Mouse (Mus musculus) embryonic facial prominence, embryonic 12.5 days (tissue): ENCODE data around the gene Obsl1. TPM values are rescaled to one million over a fixed set of nuclear protein-coding genes. Genes with fewer than 3 reads are reported as not detected.
A peak's percentile ranks its signal among the peaks of the same experiment; 100 is the strongest.

ENCODE experiments used
- ATAC-seq: fragments of 200-750 bp; cut with Nextera tagmentation; 2 replicates; pipeline ENCODE4 v1.8.0; 2017; ENCODE audit not compliant: insufficient number of reproducible peaks, insufficient read depth, low FRiP score, low TSS enrichment
- H3K27ac ChIP-seq: fragments of 300-500 bp; sonication (generic); 2 replicates; pipeline ENCODE4 v1.5.1; 2016; ENCODE audit warnings: mild to moderate bottlenecking
- H3K27me3 ChIP-seq: fragments of 300-500 bp; sonication (generic); 2 replicates; pipeline ENCODE4 v1.6.1; 2016; ENCODE audit warnings: mild to moderate bottlenecking, moderate library complexity
- H3K36me3 ChIP-seq: fragments of 300-500 bp; sonication (generic); 2 replicates; pipeline ENCODE4 v1.6.1; 2016; ENCODE audit warnings: mild to moderate bottlenecking
- H3K4me1 ChIP-seq: fragments of 300-500 bp; sonication (generic); 2 replicates; pipeline ENCODE4 v1.6.1; 2016
- H3K4me2 ChIP-seq: fragments of 300-500 bp; sonication (generic); replicated peaks from 2 replicates; pipeline ENCODE4 v1.6.1; 2016; ENCODE audit warnings: mild to moderate bottlenecking, moderate library complexity
- H3K4me3 ChIP-seq: fragments of 300-500 bp; sonication (generic); 2 replicates; pipeline ENCODE4 v1.5.1; 2016; ENCODE audit warnings: mild to moderate bottlenecking
- H3K9ac ChIP-seq: fragments of 300-500 bp; sonication (generic); 2 replicates; pipeline ENCODE4 v1.6.1; 2016; ENCODE audit warnings: mild to moderate bottlenecking, moderate library complexity
- H3K9me3 ChIP-seq: fragments of 300-500 bp; sonication (generic); 2 replicates; pipeline ENCODE4 v1.6.1; 2016; ENCODE audit warnings: mild to moderate bottlenecking, moderate library complexity
- WGBS: fragments of 180-500 bp; shearing (Covaris S2); methylation state at CpG from one replicate; pipeline ENCODE4 v1.1.7; 2016; 5-methylcytosine and 5-hydroxymethylcytosine counted together
- polyA plus RNA-seq: library from polyadenylated mRNA; unstranded; fragments of >200 nt; fragmentation: Nextera tagmentation; extraction: Ambion mirVana; gene quantifications from 2 replicates; pipeline ENCODE4 v1.2.1, GENCODE M21; 2016

Gene Obsl1
- polyA plus RNA-seq, 1 experiment from 2014 or later: 101 TPM

GRCm38 (mm10) chr1:75501905-75502304 lies 4.3 kb downstream of the Obsl1 start:
- Histone ChIP-seq H3K36me3 (peaks cover 66% of the 10 kb centered on the region), H3K4me3 (no peak overlapping the region), H3K9me3 (no peaks in the 10 kb centered on the region), H3K4me2 (no peak overlapping the region), H3K27me3 (no peaks in the 10 kb centered on the region), H3K4me1 (peaks cover 21% of the 10 kb centered on the region), H3K27ac (no peak overlapping the region), H3K9ac (no peak overlapping the region)
- ATAC-seq: no peak
- 94% methylated on average over 9 of the region's 9 CpGs for WGBS

DNA sequence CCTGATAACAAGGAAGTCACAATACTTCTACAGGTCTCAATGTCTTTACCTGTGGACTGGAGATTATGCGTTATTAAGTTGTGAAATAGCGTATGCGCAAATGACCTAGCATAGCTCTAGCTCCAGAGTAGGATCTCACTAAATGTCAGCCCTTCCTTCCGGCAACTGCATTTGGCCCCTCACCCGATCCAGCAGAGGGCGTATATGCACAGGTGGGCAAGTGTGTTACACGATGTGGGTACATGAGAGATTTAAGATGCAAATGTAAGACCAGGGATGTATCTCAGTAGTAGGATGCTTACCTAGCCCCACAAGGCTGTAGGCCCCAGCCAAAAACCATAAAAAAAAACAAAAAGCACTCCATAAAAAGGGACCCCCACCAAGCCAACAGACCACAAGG lies 6.8 kb downstream of the Obsl1 start:
- Histone ChIP-seq H3K27ac (no peak overlapping the region), H3K4me2 (no peak overlapping the region), H3K9ac (no peak overlapping the region), H3K27me3 (no peaks in the 10 kb centered on the region), H3K9me3 (no peaks in the 10 kb centered on the region), H3K4me1 (peaks cover 9% of the 10 kb centered on the region), H3K36me3 (peaks cover 78% of the 10 kb centered on the region), H3K4me3 (no peak overlapping the region)
- WGBS: 82% methylated on average over 7 of the region's 7 CpGs
- no peak for ATAC-seq

GRCm38 (mm10) chr1:75498897-75499296 lies 7.4 kb downstream of the Obsl1 start:
- Histone ChIP-seq H3K36me3 (peaks cover 78% of the 10 kb centered on the region), H3K9me3 (no peaks in the 10 kb centered on the region), H3K4me2 (no peak overlapping the region), H3K4me1 (peaks cover 3% of the 10 kb centered on the region; the same call in 1 of the 2 replicates), H3K4me3 (no peak overlapping the region), H3K27ac (no peak overlapping the region), H3K9ac (no peak overlapping the region), H3K27me3 (no peaks in the 10 kb centered on the region)
- ATAC-seq: no peak
- 86% methylated on average over 4 of the region's 4 CpGs for WGBS

DNA sequence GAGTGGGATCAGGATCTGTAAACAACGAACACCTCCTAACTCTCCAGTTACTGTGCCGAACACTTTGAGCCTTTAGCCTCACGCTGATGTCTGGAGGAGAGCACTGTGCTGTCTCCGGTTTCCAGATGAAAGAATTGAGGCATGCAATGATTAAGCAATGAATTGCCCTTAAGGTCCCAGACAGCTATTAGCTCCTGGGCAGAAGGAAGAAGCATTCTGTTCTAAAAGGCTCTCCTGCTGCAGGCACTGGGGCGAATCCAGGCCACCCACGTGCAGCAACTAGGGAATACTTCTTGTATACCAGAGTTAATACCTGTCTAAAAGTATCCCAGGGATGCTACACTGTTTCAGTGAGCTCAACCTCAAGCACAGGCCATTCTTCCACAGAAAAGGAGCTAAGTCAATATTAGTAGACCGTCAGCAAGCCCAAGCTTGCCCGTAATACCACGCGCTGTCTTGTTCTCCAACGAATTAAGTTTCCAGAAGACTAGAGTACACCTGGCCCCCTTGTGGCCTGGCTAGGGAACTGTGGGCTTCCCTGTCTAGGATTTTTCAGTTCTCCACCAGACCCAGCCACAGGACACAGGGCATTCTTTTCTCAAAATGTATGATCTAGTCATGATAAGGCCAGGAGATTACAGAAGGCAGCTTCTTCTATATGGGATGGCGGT lies 11.2 kb downstream of the Obsl1 start:
- ATAC-seq: no peak
- Histone ChIP-seq H3K27ac (0 out of 2 replicates have a peak overlapping the region, but pooled peaks have one; percentile 18), H3K27me3 (peaks cover 11% of the 10 kb centered on the region; the same call in 1 of the 2 replicates), H3K9ac (no peak overlapping the region), H3K4me2 (no peak overlapping the region), H3K4me3 (no peak overlapping the region), H3K4me1 (no peaks in the 10 kb centered on the region), H3K36me3 (peaks cover 72% of the 10 kb centered on the region), H3K9me3 (no peaks in the 10 kb centered on the region)
- 49% methylated on average over 12 of the region's 12 CpGs for WGBS

DNA sequence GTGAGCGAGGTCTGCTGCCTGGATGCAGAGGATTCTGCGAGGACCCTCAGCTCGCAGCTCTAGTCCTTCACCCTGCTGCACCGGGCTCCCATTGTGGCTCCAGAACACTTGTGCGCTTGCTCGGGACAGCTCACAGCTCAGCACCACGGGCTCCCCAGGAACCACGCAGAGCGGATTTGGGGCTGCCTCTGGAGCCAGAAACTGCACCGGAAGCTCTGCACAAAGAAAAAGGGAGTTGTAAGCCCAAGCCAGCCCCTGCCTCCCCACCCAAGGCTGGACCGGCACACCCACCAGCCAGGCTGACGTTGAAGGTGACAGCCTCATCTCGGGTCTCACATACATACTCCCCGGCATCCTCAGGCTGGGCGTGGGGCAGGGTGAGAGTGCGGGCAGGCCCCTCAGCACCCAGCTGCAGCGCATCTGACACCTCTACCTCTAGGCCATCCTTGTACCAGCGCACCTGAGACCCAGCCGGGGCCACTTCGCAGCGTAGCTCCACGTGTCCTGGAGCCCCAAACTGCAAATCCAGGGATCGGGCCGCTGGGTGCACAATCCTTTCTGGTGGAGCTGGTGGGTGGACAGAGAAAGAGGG lies 13.6 kb downstream of the Obsl1 start:
- Histone ChIP-seq H3K27me3 (peaks cover 26% of the 10 kb centered on the region), H3K9me3 (no peaks in the 10 kb centered on the region), H3K4me1 (0 out of 2 replicates have a peak, but pooled peaks cover 6% of the 10 kb centered on the region), H3K9ac (no peak overlapping the region), H3K27ac (no peak overlapping the region), H3K4me3 (no peak overlapping the region), H3K36me3 (peaks cover 62% of the 10 kb centered on the region), H3K4me2 (no peak overlapping the region)
- no peak for ATAC-seq
- WGBS: 40% methylated on average over 24 of the region's 24 CpGs

DNA sequence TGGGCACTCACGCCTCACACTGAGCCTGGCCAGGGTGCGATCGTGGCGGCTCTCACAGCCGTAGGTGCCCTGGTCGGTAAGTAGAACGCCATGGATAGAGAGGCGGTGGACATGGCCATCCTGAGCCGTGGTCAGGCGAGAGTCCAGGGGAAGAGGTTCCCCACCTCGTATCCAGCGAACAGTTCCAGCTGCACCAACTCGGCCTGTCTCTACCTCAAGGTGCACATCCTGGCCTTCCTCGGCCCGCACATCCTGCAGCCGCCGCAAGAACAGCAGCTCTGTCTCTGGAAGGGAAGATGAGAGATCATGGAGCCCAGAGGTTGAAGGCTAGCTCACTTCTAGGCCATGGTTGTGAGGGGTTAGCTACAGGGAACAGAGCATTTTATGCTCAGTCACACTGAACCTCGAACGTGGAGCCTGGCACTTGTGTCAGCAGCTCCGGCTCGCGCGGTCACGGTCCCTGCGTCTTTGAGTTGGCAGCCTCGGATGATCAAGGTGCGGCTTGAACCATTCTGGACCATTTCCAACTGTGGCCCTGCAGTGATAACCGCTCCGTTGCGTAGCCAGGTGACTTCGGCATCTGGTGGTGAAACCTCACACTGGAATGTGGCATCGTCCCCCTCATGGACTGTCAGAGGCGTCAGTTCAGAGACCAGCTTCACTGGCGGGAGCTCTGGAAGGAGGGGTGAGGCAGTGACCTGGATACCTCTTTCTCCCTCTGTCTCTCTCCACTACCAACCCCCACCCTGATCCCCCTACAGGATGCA lies 15.3 kb downstream of the Obsl1 start:
- WGBS: 87% methylated on average over 34 of the region's 34 CpGs
- Histone ChIP-seq H3K27me3 (peaks cover 41% of the 10 kb centered on the region), H3K36me3 (peaks cover 45% of the 10 kb centered on the region), H3K27ac (no peak overlapping the region), H3K4me3 (no peak overlapping the region), H3K4me2 (no peak overlapping the region), H3K9ac (no peak overlapping the region), H3K9me3 (no peaks in the 10 kb centered on the region), H3K4me1 (peaks cover 16% of the 10 kb centered on the region)
- no peak for ATAC-seq

- no peaks in the 10 kb centered on the region for H3K9me3 ChIP-seq
- under 1% methylated on average over 62 of the region's 62 CpGs for WGBS
- peak overlapping the region; percentile 52 for H3K4me3 ChIP-seq
- peak overlapping the region; percentile 44 for H3K9ac ChIP-seq
- H3K4me2 ChIP-seq: peak overlapping the region; percentile 85
- H3K27me3 ChIP-seq: peaks cover 69% of the 10 kb centered on the region
- H3K36me3 ChIP-seq: peaks cover 38% of the 10 kb centered on the region
- peaks cover 16% of the 10 kb centered on the region for H3K4me1 ChIP-seq
- no peak overlapping the region for H3K27ac ChIP-seq
- ATAC-seq: peak; percentile 59
Observed at GRCm38 (mm10) chr1:75487405-75488161, 18.7 kb downstream of the Obsl1 start.

DNA sequence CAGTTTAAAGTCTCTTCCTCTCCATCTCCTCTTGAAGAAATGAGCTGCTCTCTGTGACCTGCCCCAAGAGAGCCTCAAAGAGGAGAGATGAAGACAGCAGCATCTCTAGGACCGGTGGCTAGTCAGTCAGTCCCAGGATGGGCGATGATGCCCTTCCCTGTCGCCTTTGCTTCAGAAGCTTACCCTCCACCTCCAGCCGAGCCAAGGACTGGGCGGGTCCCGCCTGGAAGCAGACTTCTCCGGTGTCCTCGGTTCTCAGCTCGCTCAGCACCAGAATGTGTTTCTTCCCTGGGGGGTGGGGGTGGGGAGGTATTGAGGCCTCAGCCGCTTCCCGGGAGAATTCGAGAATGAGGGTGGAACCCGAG lies 19.2 kb downstream of the Obsl1 start:
- Histone ChIP-seq H3K27ac (no peak overlapping the region), H3K9me3 (no peaks in the 10 kb centered on the region), H3K9ac (peak overlapping the region; percentile 44; the same call in 1 of the 2 replicates), H3K36me3 (peaks cover 33% of the 10 kb centered on the region), H3K4me3 (peak overlapping the region; percentile 52), H3K4me2 (peak overlapping the region; percentile 85), H3K27me3 (peaks cover 69% of the 10 kb centered on the region), H3K4me1 (peaks cover 16% of the 10 kb centered on the region)
- ATAC-seq: no peak
- WGBS: 3% methylated on average over 13 of the region's 13 CpGs

- Histone ChIP-seq H3K4me3 (peak overlapping the region; percentile 52), H3K36me3 (peaks cover 29% of the 10 kb centered on the region), H3K27ac (no peak overlapping the region), H3K27me3 (peaks cover 71% of the 10 kb centered on the region), H3K9me3 (no peaks in the 10 kb centered on the region), H3K4me2 (peak overlapping the region; percentile 85), H3K4me1 (peaks cover 16% of the 10 kb centered on the region), H3K9ac (0 out of 2 replicates have a peak overlapping the region, but pooled peaks have one; percentile 44)
- 6% methylated on average over 24 of the region's 24 CpGs for WGBS
- no peak for ATAC-seq
Observed at GRCm38 (mm10) chr1:75486561-75486960, 19.7 kb downstream of the Obsl1 start.

- WGBS: 85% methylated on average over 7 of the region's 7 CpGs
- Histone ChIP-seq H3K4me1 (peaks cover 23% of the 10 kb centered on the region), H3K27me3 (peaks cover 56% of the 10 kb centered on the region), H3K27ac (no peak overlapping the region), H3K9me3 (no peaks in the 10 kb centered on the region), H3K4me3 (no peak overlapping the region), H3K4me2 (no peak overlapping the region), H3K9ac (no peak overlapping the region), H3K36me3 (peaks cover 9% of the 10 kb centered on the region)
- no peak for ATAC-seq
Observed at GRCm38 (mm10) chr1:75480735-75481134, 25.5 kb downstream of the Obsl1 start.

DNA sequence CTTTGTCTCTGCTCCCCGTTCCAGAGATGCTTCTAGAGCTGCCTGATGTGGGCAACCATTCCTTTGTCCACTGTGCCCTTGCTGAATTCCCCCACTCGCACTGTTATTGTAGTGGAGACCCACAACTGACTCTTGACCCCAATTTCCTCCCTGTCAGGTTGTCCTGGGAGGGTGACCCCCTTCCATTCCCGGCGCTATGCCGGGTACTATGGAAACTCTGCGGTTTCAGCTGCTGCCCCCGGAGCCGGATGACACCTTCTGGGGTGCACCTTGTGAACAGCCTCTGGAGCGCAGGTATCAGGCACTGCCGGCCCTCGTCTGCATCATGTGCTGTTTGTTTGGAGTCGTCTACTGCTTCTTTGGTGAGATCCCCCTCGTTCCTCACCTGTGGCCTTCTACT lies 26.2 kb downstream of the Obsl1 start:
- Histone ChIP-seq H3K27ac (no peak overlapping the region), H3K9ac (no peak overlapping the region), H3K4me3 (peak overlapping the region; percentile 73), H3K4me2 (peak overlapping the region; percentile 87), H3K27me3 (peaks cover 49% of the 10 kb centered on the region), H3K9me3 (no peaks in the 10 kb centered on the region), H3K4me1 (peaks cover 23% of the 10 kb centered on the region), H3K36me3 (peaks cover 16% of the 10 kb centered on the region)
- no peak for ATAC-seq
- 16% methylated on average over 13 of the region's 13 CpGs for WGBS
